Mouse (Mus musculus) retina, embryonic 14.5 days (tissue): ENCODE measurements around the gene Cd3eap.

Experiments used
- DNase-seq: peaks from one replicate; pipeline ENCODE4 v3.0.0-alpha.2; 2015; ENCODE audit warnings: low spot score

Gene Cd3eap

GRCm38 (mm10) chr7:19307739-19308453 is 51.4 kb downstream of the Cd3eap start:
- DNase-seq: peak; percentile 77

- no peak for DNase-seq
These were observed 52.2 kb downstream of the Cd3eap start for GRCm38 (mm10) chr7:19306819-19307738.
